Mouse (Mus musculus) heart, embryonic 12.5 days (tissue): ENCODE results near the gene Tubb1. TPM values are rescaled to one million over a fixed set of nuclear protein-coding genes. Genes with fewer than 3 reads are reported as not detected.

ENCODE experiments used
- ATAC-seq: fragments of 200-750 bp; cut with Nextera tagmentation; 2 replicates; pipeline ENCODE4 v1.8.0; 2017; ENCODE audit warnings: moderate TSS enrichment, moderate library complexity; ENCODE audit not compliant: insufficient number of reproducible peaks, low FRiP score
- H3K27ac ChIP-seq: fragments of 300-500 bp; sonication (generic); 2 replicates; pipeline ENCODE4 v1.5.1; 2016; ENCODE audit warnings: mild to moderate bottlenecking, moderate library complexity; ENCODE audit not compliant: poor library complexity, severe bottlenecking
- H3K27me3 ChIP-seq: fragments of 300-500 bp; sonication (generic); replicated peaks from 2 replicates; pipeline ENCODE4 v1.6.1; 2016; ENCODE audit warnings: mild to moderate bottlenecking, moderate library complexity
- H3K36me3 ChIP-seq: fragments of 300-500 bp; sonication (generic); 2 replicates; pipeline ENCODE4 v1.6.1; 2016; ENCODE audit warnings: mild to moderate bottlenecking, moderate library complexity
- H3K4me1 ChIP-seq: fragments of 300-500 bp; sonication (generic); replicated peaks from 2 replicates; pipeline ENCODE4 v1.6.1; 2016; ENCODE audit warnings: mild to moderate bottlenecking
- H3K4me2 ChIP-seq: fragments of 300-500 bp; sonication (generic); 2 replicates; pipeline ENCODE4 v1.6.1; 2016; ENCODE audit warnings: mild to moderate bottlenecking, moderate library complexity
- H3K4me3 ChIP-seq: fragments of 300-500 bp; sonication (generic); 2 replicates; pipeline ENCODE4 v1.5.1; 2016; ENCODE audit warnings: mild to moderate bottlenecking
- H3K9ac ChIP-seq: fragments of 300-500 bp; sonication (generic); 2 replicates; pipeline ENCODE4 v1.6.1; 2016; ENCODE audit warnings: mild to moderate bottlenecking, moderate library complexity
- H3K9me3 ChIP-seq: fragments of 300-500 bp; sonication (generic); replicated peaks from 2 replicates; pipeline ENCODE4 v1.6.1; 2016; ENCODE audit warnings: mild to moderate bottlenecking, moderate library complexity
- WGBS: fragments of 180-500 bp; shearing (Covaris S2); methylation state at CpG from one replicate; pipeline ENCODE4 v1.1.7; 2016; 5-methylcytosine and 5-hydroxymethylcytosine counted together
- polyA plus RNA-seq: library from polyadenylated mRNA; unstranded; fragments of >200 nt; fragmentation: Nextera tagmentation; extraction: Ambion mirVana; gene quantifications from 2 replicates; pipeline ENCODE4 v1.2.1, GENCODE M21; 2016

The Tubb1 gene
- 7.5 and 13.8 TPM in 2 replicates for polyA plus RNA-seq

DNA sequence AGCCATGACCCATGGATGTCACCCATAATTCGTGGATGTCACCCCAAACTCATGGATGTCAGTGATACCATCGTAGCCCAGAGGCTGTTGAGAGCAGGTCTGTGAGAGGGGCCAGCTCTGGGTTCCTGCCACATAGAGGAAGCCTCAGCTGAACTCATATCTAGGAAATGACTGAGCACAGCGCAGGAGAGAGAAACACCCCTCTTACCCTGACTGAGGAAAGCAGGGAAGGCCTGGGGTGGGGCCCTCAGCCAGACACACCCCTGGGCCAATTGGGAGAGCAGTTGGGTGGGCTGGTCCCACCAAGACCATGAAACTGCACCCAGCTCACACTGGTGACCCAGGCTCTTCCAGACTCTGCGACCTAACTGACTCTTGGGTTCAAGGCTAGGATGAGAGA is at the start of gene Tubb1:
Gene Tubb1, plus strand, starts transcription at position 343 of the 400 bp plus-strand sequence.
- H3K4me1 ChIP-seq: peaks cover 4% of the 10 kb centered on the region
- H3K9ac ChIP-seq: no peak within 1 kb of the TSS
- H3K27me3 ChIP-seq: peaks cover 13% of the 10 kb centered on the region; the same call in 1 of the 2 replicates
- H3K9me3 ChIP-seq: no peaks in the 10 kb centered on the region
- no peak within 1 kb of the TSS for H3K4me3 ChIP-seq
- H3K27ac ChIP-seq: no peak within 1 kb of the TSS
- 58% methylated on average over 4 of the region's 4 CpGs for WGBS
- H3K4me2 ChIP-seq: no peak within 1 kb of the TSS
- peak; percentile 46; the same call in 1 of the 2 replicates for ATAC-seq
- no peaks in the 10 kb centered on the region for H3K36me3 ChIP-seq

DNA sequence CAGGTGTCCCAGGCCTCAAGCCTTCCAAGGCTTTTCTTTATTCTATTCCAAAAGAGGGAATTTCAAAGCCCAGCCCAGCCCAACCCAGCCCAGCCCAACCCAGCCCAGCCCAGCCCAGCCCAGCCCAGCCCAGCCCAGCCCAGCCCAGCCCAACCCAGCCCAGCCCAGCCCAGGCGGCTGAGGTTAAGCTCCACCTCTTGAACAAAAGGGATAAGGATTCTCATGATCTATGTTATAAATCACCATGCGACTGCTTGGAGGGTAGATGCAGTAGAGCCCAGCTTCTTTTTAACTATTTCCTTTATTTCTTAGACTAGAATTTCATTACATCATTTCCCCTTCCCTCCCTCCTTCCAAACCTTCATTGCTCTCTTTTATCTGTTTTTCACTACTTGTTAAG is 40.3 kb upstream of the Tubb1 start:
- Histone ChIP-seq H3K27me3 (no peaks in the 10 kb centered on the region; the same call in 1 of the 2 replicates), H3K4me2 (no peak overlapping the region), H3K27ac (no peak overlapping the region), H3K4me3 (no peak overlapping the region), H3K9ac (no peak overlapping the region), H3K4me1 (no peaks in the 10 kb centered on the region), H3K9me3 (no peaks in the 10 kb centered on the region), H3K36me3 (no peaks in the 10 kb centered on the region)
- WGBS: 47% methylated on average over 2 of the region's 2 CpGs
- no peak for ATAC-seq

DNA sequence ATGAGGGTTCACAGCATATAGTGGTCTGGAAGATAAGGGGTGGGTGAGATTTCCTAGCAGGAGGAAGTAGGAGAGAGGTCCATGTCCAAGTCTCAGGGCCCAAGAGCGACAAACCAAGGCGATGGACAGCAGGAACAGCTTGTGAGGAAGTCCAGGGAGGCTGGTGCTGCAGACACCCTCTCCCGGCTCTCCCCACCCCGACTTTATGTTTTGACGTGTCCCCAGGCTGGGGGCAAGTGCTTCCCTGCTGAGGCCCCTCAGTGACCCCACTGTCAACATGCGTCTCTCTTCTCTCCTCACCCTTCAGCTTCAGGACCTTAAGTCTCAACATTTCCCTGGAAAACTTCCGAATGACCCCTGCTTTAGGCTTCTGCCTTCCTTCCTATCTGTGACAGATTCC is 37.4 kb upstream of the Tubb1 start:
- H3K27me3 ChIP-seq: no peaks in the 10 kb centered on the region; the same call in 1 of the 2 replicates
- WGBS: 62% methylated on average over 7 of the region's 7 CpGs
- no peak overlapping the region for H3K4me2 ChIP-seq
- H3K4me3 ChIP-seq: no peak overlapping the region
- ATAC-seq: no peak
- no peak overlapping the region for H3K27ac ChIP-seq
- no peaks in the 10 kb centered on the region for H3K9me3 ChIP-seq
- peaks cover 10% of the 10 kb centered on the region for H3K4me1 ChIP-seq
- no peak overlapping the region for H3K9ac ChIP-seq
- 0 out of 2 replicates have a peak, but pooled peaks cover 4% of the 10 kb centered on the region for H3K36me3 ChIP-seq

DNA sequence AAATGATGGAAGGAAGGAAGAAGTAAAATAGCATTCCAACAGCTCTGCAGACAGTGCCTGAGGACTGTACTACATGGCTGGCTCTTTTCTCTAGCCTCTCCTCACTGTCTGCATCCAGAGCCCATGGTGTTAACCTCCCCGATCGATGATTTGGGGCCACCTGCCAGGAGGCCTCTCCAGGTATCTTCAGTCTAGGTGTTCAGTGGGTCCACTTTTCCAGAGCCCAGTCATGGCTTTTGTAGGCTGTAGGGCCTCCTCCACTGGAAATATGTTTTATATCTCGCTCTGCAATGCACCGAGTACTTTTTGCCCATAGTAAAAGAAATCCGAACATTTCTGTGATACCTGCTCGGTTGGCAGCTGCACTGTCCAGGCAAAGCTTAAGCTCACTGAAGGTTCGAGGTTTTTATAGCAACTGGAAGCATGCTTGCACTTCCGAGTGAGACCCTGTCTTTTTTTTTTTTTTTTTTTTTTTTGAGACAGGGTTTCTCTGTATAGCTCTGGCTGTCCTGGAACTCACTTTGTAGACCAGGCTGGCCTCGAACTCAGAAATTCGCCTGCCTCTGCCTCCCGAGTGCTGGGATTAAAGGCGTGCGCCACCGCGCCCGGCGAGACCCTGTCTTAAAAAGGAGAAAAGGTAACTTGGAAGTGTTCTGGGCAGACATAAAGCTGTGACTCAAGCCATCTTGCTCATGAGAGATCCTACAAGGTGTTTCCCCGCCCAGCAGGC is 35.3 kb upstream of the Tubb1 start:
- WGBS: 43% methylated on average over 18 of the region's 18 CpGs
- Histone ChIP-seq H3K4me1 (peaks cover 10% of the 10 kb centered on the region), H3K9me3 (no peaks in the 10 kb centered on the region), H3K4me2 (peak overlapping the region; percentile 93), H3K4me3 (peak overlapping the region; percentile 98), H3K36me3 (peaks cover 7% of the 10 kb centered on the region; the same call in 1 of the 2 replicates), H3K27ac (no peak overlapping the region), H3K27me3 (no peaks in the 10 kb centered on the region; the same call in 1 of the 2 replicates), H3K9ac (peak overlapping the region; percentile 95; the same call in 1 of the 2 replicates)
- ATAC-seq: no peak; the same call in 1 of the 2 replicates

- peak; percentile 96 for ATAC-seq
- under 1% methylated on average over 40 of the region's 40 CpGs for WGBS
- Histone ChIP-seq H3K27me3 (no peaks in the 10 kb centered on the region; the same call in 1 of the 2 replicates), H3K4me2 (peak within 1 kb of the TSS; percentile 93), H3K36me3 (peaks cover 13% of the 10 kb centered on the region), H3K9ac (peak within 1 kb of the TSS; percentile 95), H3K9me3 (no peaks in the 10 kb centered on the region), H3K4me1 (peaks cover 10% of the 10 kb centered on the region), H3K27ac (no peak within 1 kb of the TSS), H3K4me3 (peak within 1 kb of the TSS; percentile 98)
Measured at GRCm38 (mm10) chr2:174415731-174416310, 34.7 kb upstream of the Tubb1 start, which contains the start of gene Nelfcd. Gene Nelfcd (plus strand): TSS chr2:174415804.

- Histone ChIP-seq H3K9ac (no peak overlapping the region), H3K27ac (no peak overlapping the region), H3K27me3 (no peaks in the 10 kb centered on the region), H3K4me1 (peaks cover 9% of the 10 kb centered on the region), H3K9me3 (no peaks in the 10 kb centered on the region), H3K36me3 (peaks cover 66% of the 10 kb centered on the region), H3K4me3 (no peak overlapping the region), H3K4me2 (no peak overlapping the region)
- WGBS: 85% methylated on average over 6 of the region's 6 CpGs
- no peak for ATAC-seq
Measured at GRCm38 (mm10) chr2:174421107-174421506, 29.4 kb upstream of the Tubb1 start.

DNA sequence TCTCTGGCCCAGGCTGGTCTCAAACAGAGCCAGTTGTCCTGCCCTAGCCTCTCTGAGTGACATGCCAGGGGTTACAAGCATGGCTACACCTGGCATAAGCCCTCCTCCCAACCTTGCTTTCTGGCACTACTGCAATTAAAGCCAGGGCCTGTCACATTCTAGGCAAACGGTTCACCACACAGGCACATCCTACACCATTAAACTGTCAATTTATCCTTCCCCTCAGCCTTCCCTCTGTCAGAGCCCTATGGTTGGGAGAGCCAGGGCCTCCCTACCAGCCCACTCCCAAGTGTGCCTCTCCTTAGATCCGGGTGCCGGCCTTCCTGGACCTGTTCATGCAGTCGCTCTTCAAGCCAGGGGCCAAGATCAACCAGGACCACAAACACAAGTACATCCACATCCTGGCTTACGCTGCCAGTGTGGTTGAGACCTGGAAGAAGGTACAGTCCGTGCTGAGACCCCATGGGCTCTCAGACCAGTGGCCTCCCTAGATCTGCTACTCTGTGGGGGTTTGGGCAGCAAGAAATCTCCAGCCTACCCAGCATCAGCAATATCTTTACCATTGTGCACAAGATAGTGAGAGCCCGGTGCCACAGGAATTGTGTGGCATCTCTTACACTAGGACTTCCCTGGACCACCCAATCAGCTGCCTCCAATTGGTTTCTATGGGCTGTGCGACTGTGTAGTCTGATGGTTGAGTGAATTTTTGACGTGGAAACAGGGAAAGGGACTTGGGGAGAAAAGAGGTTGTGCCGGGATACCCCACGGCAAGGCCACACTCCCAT is 26.0 kb upstream of the Tubb1 start:
- Histone ChIP-seq H3K36me3 (peaks cover 96% of the 10 kb centered on the region), H3K9me3 (no peaks in the 10 kb centered on the region), H3K9ac (no peak overlapping the region), H3K4me3 (no peak overlapping the region), H3K27me3 (no peaks in the 10 kb centered on the region), H3K4me1 (no peaks in the 10 kb centered on the region), H3K27ac (no peak overlapping the region), H3K4me2 (no peak overlapping the region)
- no peak for ATAC-seq
- 88% methylated on average over 11 of the region's 11 CpGs for WGBS

DNA sequence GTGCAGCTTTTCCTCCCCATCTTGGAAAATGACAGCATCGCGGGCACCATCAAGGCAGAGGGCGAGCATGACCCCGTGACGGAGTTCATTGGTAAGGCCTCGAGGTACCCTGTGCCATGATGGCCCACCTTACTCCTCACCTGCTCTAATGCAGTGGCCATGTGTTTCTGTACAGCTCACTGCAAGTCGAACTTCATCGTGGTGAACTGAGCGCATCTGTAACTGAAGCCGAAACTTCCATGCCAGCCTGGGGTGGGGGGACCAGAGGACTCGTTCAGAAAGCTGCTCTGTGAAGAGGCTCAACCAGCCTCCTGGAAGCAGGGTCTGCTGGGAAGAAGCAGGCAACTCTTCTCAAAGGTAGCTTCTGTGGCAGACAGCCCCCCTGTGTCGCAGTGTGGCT is 23.6 kb upstream of the Tubb1 start:
- H3K27me3 ChIP-seq: no peaks in the 10 kb centered on the region
- H3K27ac ChIP-seq: no peak overlapping the region
- no peak overlapping the region for H3K9ac ChIP-seq
- H3K4me2 ChIP-seq: no peak overlapping the region
- H3K36me3 ChIP-seq: peaks cover 80% of the 10 kb centered on the region
- no peaks in the 10 kb centered on the region for H3K9me3 ChIP-seq
- ATAC-seq: no peak
- 93% methylated on average over 12 of the region's 12 CpGs for WGBS
- H3K4me3 ChIP-seq: no peak overlapping the region
- no peaks in the 10 kb centered on the region for H3K4me1 ChIP-seq

GRCm38 (mm10) chr2:174428076-174428835 is 22.2 kb upstream of the Tubb1 start:
- no peak for ATAC-seq
- Histone ChIP-seq H3K4me1 (no peaks in the 10 kb centered on the region), H3K27me3 (no peaks in the 10 kb centered on the region), H3K4me3 (no peak overlapping the region), H3K36me3 (peaks cover 75% of the 10 kb centered on the region), H3K9me3 (no peaks in the 10 kb centered on the region), H3K4me2 (no peak overlapping the region), H3K9ac (no peak overlapping the region), H3K27ac (no peak overlapping the region)
- 82% methylated on average over 18 of the region's 18 CpGs for WGBS

DNA sequence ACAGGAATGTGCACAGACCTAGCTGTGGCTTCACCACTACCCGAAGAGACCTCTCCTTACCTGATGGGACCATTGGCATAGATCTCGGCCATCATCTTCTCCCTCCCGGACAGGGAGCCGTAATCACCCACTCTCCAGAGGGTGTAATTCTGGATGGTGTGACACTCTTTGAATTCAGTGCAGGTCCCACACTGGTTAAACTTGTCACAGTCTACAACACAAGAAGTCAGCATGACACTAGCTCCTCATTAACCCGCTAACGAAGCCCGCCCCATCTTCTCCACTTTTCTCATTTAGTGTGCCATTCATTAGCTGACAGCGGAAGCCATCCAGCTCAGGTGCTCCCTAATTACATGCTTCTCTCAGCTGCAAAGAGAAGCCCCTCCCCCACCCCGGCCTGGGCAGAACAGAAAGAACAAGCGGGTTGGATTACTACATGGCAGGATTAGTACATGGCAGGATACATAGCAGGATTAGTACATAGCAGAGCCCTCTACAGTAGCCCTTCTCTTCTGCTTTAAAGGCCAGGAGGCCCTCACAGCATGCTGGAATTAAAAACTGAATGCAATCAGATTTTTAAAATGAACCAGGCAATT is 21.4 kb upstream of the Tubb1 start:
- 88% methylated on average over 10 of the region's 10 CpGs for WGBS
- H3K4me3 ChIP-seq: no peak overlapping the region
- no peak for ATAC-seq

More for the DNA sequence above, 21.4 kb upstream of the Tubb1 start:
- no peak overlapping the region for H3K4me2 ChIP-seq
- H3K4me1 ChIP-seq: no peaks in the 10 kb centered on the region
- H3K27me3 ChIP-seq: no peaks in the 10 kb centered on the region
- no peaks in the 10 kb centered on the region for H3K9me3 ChIP-seq
- H3K27ac ChIP-seq: no peak overlapping the region
- peaks cover 72% of the 10 kb centered on the region for H3K36me3 ChIP-seq
- H3K9ac ChIP-seq: no peak overlapping the region
